Mouse (Mus musculus): ENCODE data around the gene Atp2b4. TPM values are rescaled to one million over a fixed set of nuclear protein-coding genes. Genes with fewer than 3 reads are reported as not detected.

The Atp2b4 gene
- total and polyA plus RNA-seq, 3 experiments: 18.8 to 21.1 TPM; not detected in 1

DNA sequence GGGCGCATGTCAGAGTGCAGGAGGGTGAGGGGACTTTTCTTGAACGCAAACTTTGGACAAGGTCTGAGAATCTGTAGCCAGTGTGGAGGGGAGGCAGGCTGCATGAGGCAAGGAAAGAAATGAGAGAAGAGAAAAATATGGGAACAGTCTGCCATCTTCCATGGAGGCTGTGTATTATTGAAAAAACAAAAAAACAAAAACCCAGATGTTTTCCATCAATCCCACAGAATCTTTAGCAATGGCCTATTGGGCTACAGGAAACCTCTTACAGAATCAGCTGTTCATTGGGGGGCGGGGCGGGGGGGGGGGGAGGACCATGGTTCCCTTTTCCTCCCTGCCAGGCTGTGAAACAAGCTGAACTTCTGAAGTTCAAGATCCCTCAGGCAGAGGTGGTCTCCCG lies 31.9 kb upstream of the Atp2b4 start:
- no peak overlapping the region for H3K9ac ChIP-seq (ENCODE audit: control insufficient read depth, low read depth, low read length, poor library complexity, severe bottlenecking)
- no peak for DNase-seq (ENCODE audit: low read depth, low spot score)
- peaks cover 0 to 24% of the 10 kb centered on the region in 2 experiments; a peak in 2 of 4 replicates for H3K4me1 ChIP-seq (ENCODE audit: control insufficient read depth in 1 of 2, insufficient read depth in 2 of 2, low read length in 2 of 2)
- peaks cover 0 to 11% of the 10 kb centered on the region in 2 experiments; a peak in 2 of 4 replicates for H3K36me3 ChIP-seq (ENCODE audit: control insufficient read depth in 1 of 2, insufficient read depth in 2 of 2, low read length in 2 of 2)
- H3K27me3 ChIP-seq (ENCODE audit: control insufficient read depth in 1 of 2, insufficient read depth in 2 of 2, low read length in 2 of 2): no peaks in the 10 kb centered on the region; a peak in 1 of 4 replicates
- no peak overlapping the region for H3K27ac ChIP-seq (ENCODE audit: control insufficient read depth, low read depth, low read length)
- TF ChIP-seq ETS1 (IDR thresholded peaks at IDR 0.05; ENCODE audit: low read depth, low read length) (peak; percentile 9; the same call in 1 of the 2 replicates), ZMIZ1 (IDR thresholded peaks at IDR 0.05; ENCODE audit: low read depth, low read length) (no peak)
- H3K4me3 ChIP-seq (ENCODE audit: control insufficient read depth in 1 of 2, insufficient read depth in 1 of 2, low read depth in 2 of 2, low read length in 2 of 2): no peak overlapping the region
- no peaks in the 10 kb centered on the region for H3K9me3 ChIP-seq (replicated peaks; ENCODE audit: insufficient read depth, low read length)
- H3K79me2 ChIP-seq (ENCODE audit: control insufficient read depth, insufficient read depth, low read length, poor library complexity): no peaks in the 10 kb centered on the region

GRCm38 (mm10) chr1:133826193-133826592 lies 25.4 kb upstream of the Atp2b4 start:
- H3K27ac ChIP-seq (ENCODE audit: control insufficient read depth, low read depth, low read length): peak overlapping the region; percentile 78
- H3K4me3 ChIP-seq (ENCODE audit: control insufficient read depth in 1 of 2, insufficient read depth in 1 of 2, low read depth in 2 of 2, low read length in 2 of 2): no peak overlapping the region
- TF ChIP-seq ZKSCAN1 (IDR thresholded peaks at IDR 0.05; ENCODE audit: low read depth, low read length) (no peak), RCOR1 (IDR thresholded peaks at IDR 0.05; ENCODE audit: low read depth, low read length) (0 out of 2 replicates have a peak, but pooled peaks have one; percentile 21)
- peaks cover 0 to 41% of the 10 kb centered on the region in 2 experiments; a peak in 2 of 4 replicates for H3K36me3 ChIP-seq (ENCODE audit: control insufficient read depth in 1 of 2, insufficient read depth in 2 of 2, low read length in 2 of 2)
- DNase-seq (ENCODE audit: low read depth, low spot score): peak; percentile 33
- H3K79me2 ChIP-seq (ENCODE audit: control insufficient read depth, insufficient read depth, low read length, poor library complexity): no peaks in the 10 kb centered on the region
- no peaks in the 10 kb centered on the region for H3K9me3 ChIP-seq (replicated peaks; ENCODE audit: insufficient read depth, low read length)
- H3K9ac ChIP-seq (ENCODE audit: control insufficient read depth, low read depth, low read length, poor library complexity, severe bottlenecking): 0 out of 2 replicates have a peak overlapping the region, but pooled peaks have one; percentile 15
- peaks cover 15 to 59% of the 10 kb centered on the region in 2 experiments for H3K4me1 ChIP-seq (ENCODE audit: control insufficient read depth in 1 of 2, insufficient read depth in 2 of 2, low read length in 2 of 2)
- no peaks in the 10 kb centered on the region for H3K27me3 ChIP-seq (ENCODE audit: control insufficient read depth in 1 of 2, insufficient read depth in 2 of 2, low read length in 2 of 2)

DNA sequence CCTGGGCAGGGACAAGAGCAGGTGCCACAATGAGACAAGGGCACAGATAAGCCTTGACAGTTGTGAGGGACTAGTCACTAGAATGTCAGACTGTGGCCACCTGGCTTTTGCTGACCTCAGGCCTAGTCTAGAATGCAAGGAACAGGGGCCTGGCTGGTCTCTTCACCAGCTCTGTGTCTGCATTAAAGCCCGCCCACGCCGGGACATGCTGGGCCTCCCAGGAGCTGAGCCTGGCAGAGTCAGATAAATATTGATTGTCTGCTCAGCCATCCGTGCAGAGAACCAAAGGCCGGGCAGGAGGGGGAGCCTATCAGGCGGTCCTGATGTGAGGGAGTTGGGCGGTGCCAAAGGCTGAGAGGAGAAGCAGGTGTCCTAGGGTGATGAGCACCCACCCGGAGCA lies 24.7 kb upstream of the Atp2b4 start:
- Histone ChIP-seq H3K4me1 (ENCODE audit: control insufficient read depth in 1 of 2, insufficient read depth in 2 of 2, low read length in 2 of 2) (peaks cover 15 to 59% of the 10 kb centered on the region in 2 experiments), H3K79me2 (ENCODE audit: control insufficient read depth, insufficient read depth, low read length, poor library complexity) (no peaks in the 10 kb centered on the region), H3K36me3 (ENCODE audit: control insufficient read depth in 1 of 2, insufficient read depth in 2 of 2, low read length in 2 of 2) (peaks cover 0 to 40% of the 10 kb centered on the region in 2 experiments; a peak in 2 of 4 replicates), H3K9me3 (replicated peaks; ENCODE audit: insufficient read depth, low read length) (no peaks in the 10 kb centered on the region), H3K27me3 (ENCODE audit: control insufficient read depth in 1 of 2, insufficient read depth in 2 of 2, low read length in 2 of 2) (no peaks in the 10 kb centered on the region), H3K4me3 (ENCODE audit: control insufficient read depth in 1 of 2, insufficient read depth in 1 of 2, low read depth in 2 of 2, low read length in 2 of 2) (0 out of 4 replicates have a peak overlapping the region, but pooled peaks of 1 of the 2 experiments have one; percentile 6), H3K9ac (ENCODE audit: control insufficient read depth, low read depth, low read length, poor library complexity, severe bottlenecking) (peak overlapping the region; percentile 59), H3K27ac (ENCODE audit: control insufficient read depth, low read depth, low read length) (peak overlapping the region; percentile 88)
- DNase-seq (ENCODE audit: low read depth, low spot score): peak; percentile 94
- peak; percentile 86 for TF ChIP-seq RCOR1 (IDR thresholded peaks at IDR 0.05; ENCODE audit: low read depth, low read length)
- TF ChIP-seq CTCF (IDR thresholded peaks at IDR 0.05 in 2 of 3, conservative IDR thresholded peaks at IDR 0.05 in 1 of 3; ENCODE audit: control insufficient read depth in 1 of 3, insufficient read depth in 1 of 3, low read depth in 2 of 3, low read length in 3 of 3, poor library complexity in 1 of 3, severe bottlenecking in 1 of 3): no peak
- no peak for TF ChIP-seq ZNF384 (IDR thresholded peaks at IDR 0.05; ENCODE audit: low read depth, low read length)
- peak; percentile 82 for TF ChIP-seq MAZ (IDR thresholded peaks at IDR 0.05; ENCODE audit: low read depth, low read length)
- peak in 1 of 2 experiments; percentile 58; a peak in 1 of 4 replicates for TF ChIP-seq POLR2A (IDR thresholded peaks at IDR 0.05; ENCODE audit: control insufficient read depth in 1 of 2, insufficient read depth in 1 of 2, low read depth in 1 of 2, low read length in 2 of 2, poor library complexity in 1 of 2)
- 0 out of 2 replicates have a peak, but pooled peaks have one; percentile 40 for TF ChIP-seq MYB (IDR thresholded peaks at IDR 0.05; ENCODE audit: low read depth, low read length)
- TF ChIP-seq UBTF (IDR thresholded peaks at IDR 0.05; ENCODE audit: borderline replicate concordance, insufficient read depth, low read depth, low read length): 0 out of 2 replicates have a peak, but pooled peaks have one; percentile 67
- peak; percentile 43; the same call in 1 of the 2 replicates for TF ChIP-seq MAX (IDR thresholded peaks at IDR 0.05; ENCODE audit: low read length)
- TF ChIP-seq POLR2AphosphoS5 (IDR thresholded peaks at IDR 0.05; ENCODE audit: borderline replicate concordance, low read depth, low read length): no peak
- TF ChIP-seq GATA1 (IDR thresholded peaks at IDR 0.05; ENCODE audit: low read depth, low read length): peak; percentile 89
- TF ChIP-seq ZKSCAN1 (IDR thresholded peaks at IDR 0.05; ENCODE audit: low read depth, low read length): no peak
- TF ChIP-seq JUND (IDR thresholded peaks at IDR 0.05; ENCODE audit: low read depth, low read length): no peak
- peak; percentile 12; the same call in 1 of the 2 replicates for TF ChIP-seq NRF1 (IDR thresholded peaks at IDR 0.05; ENCODE audit: insufficient read depth, low read depth, low read length, poor library complexity, severe bottlenecking)
- TF ChIP-seq TCF12 (IDR thresholded peaks at IDR 0.05; ENCODE audit: low read depth, low read length): peak; percentile 97
- TF ChIP-seq MAFK (IDR thresholded peaks at IDR 0.05; ENCODE audit: borderline replicate concordance, low read depth, low read length): peak; percentile 55; the same call in 1 of the 2 replicates
- TF ChIP-seq ZMIZ1 (IDR thresholded peaks at IDR 0.05; ENCODE audit: low read depth, low read length): no peak
- peak; percentile 87 to 98 for TF ChIP-seq EP300 (IDR thresholded peaks at IDR 0.05; ENCODE audit: low read depth in 1 of 2, low read length in 2 of 2)
- peak; percentile 44; the same call in 1 of the 2 replicates for TF ChIP-seq NELFE (IDR thresholded peaks at IDR 0.05; ENCODE audit: low read depth, low read length)
- 0 out of 2 replicates have a peak, but pooled peaks have one; percentile 38 for TF ChIP-seq POLR2AphosphoS2 (IDR thresholded peaks at IDR 0.05; ENCODE audit: low read length)
- TF ChIP-seq MYC (IDR thresholded peaks at IDR 0.05; ENCODE audit: low read depth, low read length): 0 out of 2 replicates have a peak, but pooled peaks have one; percentile 27
- TF ChIP-seq MEF2A (IDR thresholded peaks at IDR 0.05; ENCODE audit: extremely low read depth, insufficient replicate concordance, low read depth, low read length, poor library complexity, severe bottlenecking): no peak
- no peak for TF ChIP-seq KAT2A (conservative IDR thresholded peaks at IDR 0.05; ENCODE audit: low read depth, low read length)

Measured in MEL (cell line).